Mouse (Mus musculus) E14TG2a.4 (cell line): Measurements from ENCODE around the gene Zpr1.

Experiments used
- H3K27me3 ChIP-seq: 2 replicates; pipeline ENCODE4 v1.6.1; 2014; ENCODE audit warnings: low read length, control low read depth; ENCODE audit not compliant: insufficient read depth
- H3K36me3 ChIP-seq: 2 replicates; pipeline ENCODE4 v1.6.1; 2014; ENCODE audit warnings: low read length, control low read depth; ENCODE audit not compliant: insufficient read depth
- H3K4me1 ChIP-seq: replicated peaks from 2 replicates; pipeline ENCODE4 v1.6.1; 2014; ENCODE audit warnings: low read depth, low read length, control low read depth
- H3K4me3 ChIP-seq: replicated peaks from 2 replicates; pipeline ENCODE4 v1.5.1; 2014; ENCODE audit warnings: mild to moderate bottlenecking, low read length
- H3K9me3 ChIP-seq: 2 replicates; pipeline ENCODE4 v1.6.1; 2014; ENCODE audit warnings: low read length, control low read depth
- CTCF ChIP-seq: conservative IDR thresholded peaks from 2 replicates; pipeline ENCODE4 v1.5.1; 2014; ENCODE audit warnings: low read length
- NANOG ChIP-seq: IDR thresholded peaks from 2 replicates; pipeline ENCODE4 v1.6.1; 2014; ENCODE audit warnings: borderline replicate concordance, low read length, mixed read lengths
- POU5F1 ChIP-seq: IDR thresholded peaks from 2 replicates; pipeline ENCODE4 v1.6.1; 2014; ENCODE audit warnings: low read length, borderline replicate concordance

The Zpr1 gene

GRCm38 (mm10) chr9:46328572-46329249, 55.8 kb downstream of the Zpr1 start:
- H3K36me3 ChIP-seq, result no peaks in the 10 kb centered on the region
- TF ChIP-seq CTCF, result no peak
- TF ChIP-seq NANOG, result no peak
- no peak for TF ChIP-seq POU5F1
- no peaks in the 10 kb centered on the region for H3K9me3 ChIP-seq

DNA sequence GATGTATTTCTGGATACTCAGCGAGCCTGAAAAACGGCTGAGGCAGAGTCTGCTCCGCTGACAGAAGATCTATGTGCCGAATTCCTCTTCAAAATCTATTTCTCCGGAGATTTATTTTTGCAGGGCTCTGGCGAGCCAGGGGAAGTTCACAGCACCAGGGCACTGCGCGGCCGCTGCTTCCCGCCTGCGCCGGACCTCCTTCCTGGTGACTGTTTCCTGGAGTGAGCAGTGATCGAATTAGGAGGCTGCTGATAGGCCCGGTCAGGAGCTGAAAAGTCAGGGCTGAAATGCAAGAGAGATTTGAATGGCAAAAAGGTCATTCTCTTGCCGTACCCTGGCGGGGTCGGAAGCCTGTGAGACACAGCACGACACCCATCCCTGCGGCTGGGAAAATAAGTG, 56.4 kb downstream of the Zpr1 start:
- no peak for TF ChIP-seq CTCF
- TF ChIP-seq POU5F1, result no peak
- TF ChIP-seq NANOG, result no peak

More at GRCm38 (mm10) chr9:46328572-46329249, 55.8 kb downstream of the Zpr1 start:
- Histone ChIP-seq H3K4me1 (peaks cover 50% of the 10 kb centered on the region), H3K27me3 (peaks cover 11% of the 10 kb centered on the region), H3K4me3 (peak overlapping the region; percentile 80)

GRCm38 (mm10) chr9:46329801-46330585, 57.1 kb downstream of the Zpr1 start:
- Histone ChIP-seq H3K4me3 (peak overlapping the region; percentile 80), H3K4me1 (peaks cover 57% of the 10 kb centered on the region), H3K9me3 (no peaks in the 10 kb centered on the region), H3K27me3 (peaks cover 22% of the 10 kb centered on the region), H3K36me3 (no peaks in the 10 kb centered on the region)
- TF ChIP-seq CTCF (0 out of 2 replicates have a peak, but pooled peaks have one; percentile 7), POU5F1 (no peak)

More for the DNA sequence above, 56.4 kb downstream of the Zpr1 start:
- Histone ChIP-seq H3K4me3 (peak overlapping the region; percentile 80), H3K4me1 (peaks cover 54% of the 10 kb centered on the region), H3K36me3 (no peaks in the 10 kb centered on the region), H3K9me3 (no peaks in the 10 kb centered on the region), H3K27me3 (peaks cover 14% of the 10 kb centered on the region)

DNA sequence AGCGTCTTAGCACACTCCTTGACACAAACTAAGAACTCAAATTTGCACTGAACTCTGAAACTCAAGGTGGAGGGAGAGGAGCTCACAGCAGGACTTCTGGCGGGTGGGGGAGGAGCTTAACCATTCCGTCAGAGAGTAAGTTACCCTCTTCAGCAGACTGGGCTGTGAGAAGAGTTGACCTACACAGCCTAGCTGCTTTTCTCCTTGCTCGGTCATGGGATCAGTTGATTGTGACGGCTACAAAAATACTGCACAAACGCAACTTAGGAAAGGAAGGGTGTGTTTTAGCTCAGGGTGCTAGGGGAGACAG, 57.7 kb downstream of the Zpr1 start:
- H3K36me3 ChIP-seq, result no peaks in the 10 kb centered on the region
- H3K4me1 ChIP-seq, result peaks cover 58% of the 10 kb centered on the region
- no peaks in the 10 kb centered on the region for H3K9me3 ChIP-seq
- peaks cover 27% of the 10 kb centered on the region for H3K27me3 ChIP-seq
- peak overlapping the region; percentile 61 for H3K4me3 ChIP-seq
- TF ChIP-seq POU5F1, result no peak
- TF ChIP-seq NANOG, result no peak
- TF ChIP-seq CTCF, result no peak

DNA sequence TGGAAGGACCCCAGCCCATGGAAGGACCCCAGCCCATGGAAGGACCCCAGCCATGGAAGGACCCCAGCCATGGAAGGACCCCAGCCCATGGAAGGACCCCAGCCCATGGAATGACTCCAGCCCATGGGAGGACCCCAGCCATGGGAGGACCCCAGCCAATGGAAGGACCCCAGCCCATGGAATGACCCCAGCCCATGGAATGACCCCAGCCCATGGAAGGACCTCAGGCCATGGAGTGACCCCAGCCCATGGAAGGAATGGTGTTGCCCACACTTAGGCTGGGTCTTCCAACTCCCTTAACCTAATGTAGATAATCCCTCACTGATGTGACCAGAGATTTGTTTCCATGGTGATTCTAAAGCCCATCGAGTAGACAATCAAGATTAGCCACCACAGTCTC, 58.4 kb downstream of the Zpr1 start:
- Histone ChIP-seq H3K36me3 (no peaks in the 10 kb centered on the region), H3K27me3 (peaks cover 29% of the 10 kb centered on the region), H3K9me3 (no peaks in the 10 kb centered on the region), H3K4me1 (peaks cover 63% of the 10 kb centered on the region), H3K4me3 (no peak overlapping the region)
- TF ChIP-seq POU5F1 (no peak), NANOG (no peak), CTCF (no peak)
